10 mouse cellular contexts compared by ENCODE assay signal in the genomic region with DNA sequence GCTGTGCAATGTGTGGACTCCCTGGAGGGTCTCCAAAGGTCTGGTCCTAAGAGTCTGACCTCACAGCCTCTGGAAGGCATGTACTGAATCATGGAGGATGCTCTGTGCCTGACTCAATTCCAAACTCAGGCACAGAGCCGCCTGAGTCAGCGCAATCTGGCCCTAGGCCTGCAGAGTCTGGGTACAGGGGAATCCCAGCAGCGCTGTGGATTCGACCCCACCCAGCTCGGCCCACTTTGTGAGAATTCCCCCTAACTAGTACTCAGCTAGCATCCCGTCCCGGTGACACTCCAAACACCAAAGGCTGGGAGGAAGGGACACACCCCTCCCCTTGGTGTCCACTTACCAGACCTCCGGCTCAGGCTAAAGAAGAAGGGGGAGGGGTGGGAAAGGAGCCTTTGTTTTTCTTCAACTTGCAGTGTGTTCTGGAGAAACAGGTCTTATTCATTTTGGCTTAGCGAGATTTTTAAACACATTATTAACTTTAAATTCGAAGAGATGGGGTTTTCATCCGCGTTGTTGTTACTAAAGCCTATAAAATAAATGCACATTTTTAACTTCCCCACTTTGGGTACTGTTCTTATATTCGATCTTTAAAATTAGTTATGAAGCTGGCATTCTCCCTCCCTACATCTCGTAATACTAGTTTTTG. TPM values are rescaled to one million over a fixed set of nuclear protein-coding genes. Genes with fewer than 3 reads are reported as not detected.
DNase-seq lines count a peak whose midpoint lies in the region; ATAC-seq lines count a peak whose summit lies in the region.
"Had no signal": no experiment of that assay in that cellular context is flagged by ENCODE, and none has a peak within 500 bp of the region (broad histone marks: within the 10 kb centered on the region; RNA-seq: fewer than 3 reads in every experiment).

No protein-coding gene starts in this region.

- peaks cover 6% of the 10 kb centered on the region; the same call in 1 of the 2 replicates for H3K4me1 ChIP-seq in kidney, embryonic 16.5 days (ENCODE audit: insufficient read depth, low read length)
- peaks cover 4% of the 10 kb centered on the region; the same call in 1 of the 2 replicates for H3K4me1 ChIP-seq in embryonic facial prominence, embryonic 12.5 days
- H3K4me1 ChIP-seq in heart, embryonic 15.5 days (replicated peaks) = peaks cover 5% of the 10 kb centered on the region; the same call in 1 of the 2 replicates
- peaks cover 10% of the 10 kb centered on the region for H3K4me1 ChIP-seq in midbrain, embryonic 12.5 days

- 8% methylated on average over 14 of the region's 14 CpGs for WGBS in kidney, embryonic 16.5 days
- WGBS in embryonic facial prominence, embryonic 12.5 days = 4% methylated on average over 14 of the region's 14 CpGs
- WGBS in heart, embryonic 15.5 days = 19% methylated on average over 14 of the region's 14 CpGs
- WGBS in midbrain, embryonic 12.5 days = 3% methylated on average over 14 of the region's 14 CpGs

- H3K27me3 ChIP-seq in kidney, embryonic 16.5 days (ENCODE audit: insufficient read depth, low read length) = no peaks in the 10 kb centered on the region
- no peaks in the 10 kb centered on the region for H3K27me3 ChIP-seq in embryonic facial prominence, embryonic 12.5 days
- H3K27me3 ChIP-seq in heart, embryonic 15.5 days = no peaks in the 10 kb centered on the region
- H3K27me3 ChIP-seq in midbrain, embryonic 12.5 days = peaks cover 3% of the 10 kb centered on the region; the same call in 1 of the 2 replicates

- no peak overlapping the region for H3K9ac ChIP-seq in kidney, embryonic 16.5 days (replicated peaks; ENCODE audit: low read length)
- no peak overlapping the region for H3K9ac ChIP-seq in embryonic facial prominence, embryonic 12.5 days
- H3K9ac ChIP-seq in heart, embryonic 15.5 days = no peak overlapping the region
- 0 out of 2 replicates have a peak overlapping the region, but pooled peaks have one; percentile 12 for H3K9ac ChIP-seq in midbrain, embryonic 12.5 days (replicated peaks)
- H3K9ac ChIP-seq: liver, embryonic 13.5 days had no signal

- DNase-seq in kidney, adult 11 months = no peak
- no peak for DNase-seq in cerebellum, adult 11 months
- no peak for DNase-seq in right cerebral cortex, postnatal 25 days
- DNase-seq: liver, embryonic 13.5 days had no signal

- H3K27ac ChIP-seq in kidney, embryonic 16.5 days (ENCODE audit: low read length) = no peak overlapping the region
- H3K27ac ChIP-seq in embryonic facial prominence, embryonic 12.5 days = no peak overlapping the region
- H3K27ac ChIP-seq in heart, embryonic 15.5 days = no peak overlapping the region
- peak overlapping the region; percentile 42; the same call in 1 of the 2 replicates for H3K27ac ChIP-seq in midbrain, embryonic 12.5 days (replicated peaks)
- H3K27ac ChIP-seq: liver, embryonic 13.5 days had no signal

- H3K4me3 ChIP-seq in kidney, embryonic 16.5 days (ENCODE audit: low read length) = peak overlapping the region; percentile 14
- no peak overlapping the region for H3K4me3 ChIP-seq in embryonic facial prominence, embryonic 12.5 days
- H3K4me3 ChIP-seq in heart, embryonic 15.5 days = no peak overlapping the region
- H3K4me3 ChIP-seq in midbrain, embryonic 12.5 days = 0 out of 2 replicates have a peak overlapping the region, but pooled peaks have one; percentile 13
- H3K4me3 ChIP-seq: liver, embryonic 13.5 days had no signal

- no peaks in the 10 kb centered on the region for H3K36me3 ChIP-seq in kidney, embryonic 16.5 days (ENCODE audit: insufficient read depth, low read length)
- H3K36me3 ChIP-seq in embryonic facial prominence, embryonic 12.5 days = no peaks in the 10 kb centered on the region
- no peaks in the 10 kb centered on the region for H3K36me3 ChIP-seq in heart, embryonic 15.5 days
- no peaks in the 10 kb centered on the region for H3K36me3 ChIP-seq in midbrain, embryonic 12.5 days
- H3K36me3 ChIP-seq: G1E; liver, embryonic 13.5 days had no signal

- H3K9me3 ChIP-seq in kidney, embryonic 16.5 days (ENCODE audit: low read length) = no peaks in the 10 kb centered on the region
- H3K9me3 ChIP-seq in embryonic facial prominence, embryonic 12.5 days = no peaks in the 10 kb centered on the region
- H3K9me3 ChIP-seq in heart, embryonic 15.5 days (replicated peaks) = no peaks in the 10 kb centered on the region
- no peaks in the 10 kb centered on the region for H3K9me3 ChIP-seq in midbrain, embryonic 12.5 days
- H3K9me3 ChIP-seq: G1E; liver, embryonic 13.5 days had no signal

- H3K4me2 ChIP-seq in kidney, embryonic 16.5 days (replicated peaks; ENCODE audit: low read depth, low read length) = peak overlapping the region; percentile 47
- H3K4me2 ChIP-seq in embryonic facial prominence, embryonic 12.5 days (replicated peaks) = peak overlapping the region; percentile 21
- H3K4me2 ChIP-seq in heart, embryonic 15.5 days = peak overlapping the region; percentile 35; the same call in 1 of the 2 replicates
- H3K4me2 ChIP-seq in midbrain, embryonic 12.5 days (replicated peaks) = peak overlapping the region; percentile 42
- H3K4me2 ChIP-seq: liver, embryonic 13.5 days had no signal

- peak; percentile 83 for ATAC-seq in kidney, embryonic 16.5 days (ENCODE audit: low FRiP score, low TSS enrichment)
- peak; percentile 76 for ATAC-seq in embryonic facial prominence, embryonic 12.5 days (ENCODE audit: insufficient number of reproducible peaks, insufficient read depth, low FRiP score, low TSS enrichment)
- ATAC-seq in heart, embryonic 15.5 days (replicated peaks; ENCODE audit: insufficient number of reproducible peaks, insufficient read depth, low FRiP score, low read depth) = peak; percentile 47; the same call in 1 of the 2 replicates
- ATAC-seq in midbrain, embryonic 12.5 days (ENCODE audit: low FRiP score, low read depth) = peak; percentile 79
- no peak for ATAC-seq in inflammation-experienced regulatory T-cells, adult 6 months

RNA-seq across cellular contexts. Expression of a gene that starts 9.6 kb away (rescaled TPM):
- 76.0 and 88.1 TPM in 2 replicates for polyA plus RNA-seq in kidney, embryonic 16.5 days (2015; fragmentation: Nextera tagmentation; extraction: Ambion mirVana)
- polyA plus RNA-seq in embryonic facial prominence, embryonic 12.5 days (2016; fragmentation: Nextera tagmentation; extraction: Ambion mirVana) = 78.8 and 81.7 TPM in 2 replicates
- 58.8 and 67.5 TPM in 2 replicates for polyA plus RNA-seq in heart, embryonic 15.5 days (2015; fragmentation: Nextera tagmentation; extraction: Ambion mirVana)
- polyA plus RNA-seq in midbrain, embryonic 12.5 days (2016; fragmentation: Nextera tagmentation; extraction: Ambion mirVana) = 37.3 and 41.2 TPM in 2 replicates
- 100 to 1,000 TPM; 143 to 631 (median 388) TPM for polyA plus RNA-seq in inflammation-experienced regulatory T-cells, adult 6 months (2017; shearing (Covaris generic))

Comparison
In these comparisons a context has a peak if more than half of its experiments do, and no peak if none do; other contexts are left out.
1. H3K4me3 ChIP-seq: peak in kidney, embryonic 16.5 days (single experiment) and midbrain, embryonic 12.5 days (single experiment); none in embryonic facial prominence, embryonic 12.5 days (single experiment) and heart, embryonic 15.5 days (single experiment).
2. Peak in every context shown above with its lines, with median percentiles within 50 percentile points of each other: H3K4me2 ChIP-seq.